Mouse (Mus musculus): ENCODE results near the gene Fam149b. TPM values are rescaled to one million over a fixed set of nuclear protein-coding genes. Genes with fewer than 3 reads are reported as not detected.

Gene Fam149b
- total RNA-seq, 1 experiment from 2014 or later, result 14.5 TPM

GRCm38 (mm10) chr14:20379753-20380430, 31.9 kb downstream of the Fam149b start:
- ATAC-seq (replicated peaks; ENCODE audit: insufficient number of reproducible peaks, low FRiP score, low TSS enrichment, poor library complexity, severe bottlenecking), result peak; percentile 18; the same call in 1 of the 2 replicates

DNA sequence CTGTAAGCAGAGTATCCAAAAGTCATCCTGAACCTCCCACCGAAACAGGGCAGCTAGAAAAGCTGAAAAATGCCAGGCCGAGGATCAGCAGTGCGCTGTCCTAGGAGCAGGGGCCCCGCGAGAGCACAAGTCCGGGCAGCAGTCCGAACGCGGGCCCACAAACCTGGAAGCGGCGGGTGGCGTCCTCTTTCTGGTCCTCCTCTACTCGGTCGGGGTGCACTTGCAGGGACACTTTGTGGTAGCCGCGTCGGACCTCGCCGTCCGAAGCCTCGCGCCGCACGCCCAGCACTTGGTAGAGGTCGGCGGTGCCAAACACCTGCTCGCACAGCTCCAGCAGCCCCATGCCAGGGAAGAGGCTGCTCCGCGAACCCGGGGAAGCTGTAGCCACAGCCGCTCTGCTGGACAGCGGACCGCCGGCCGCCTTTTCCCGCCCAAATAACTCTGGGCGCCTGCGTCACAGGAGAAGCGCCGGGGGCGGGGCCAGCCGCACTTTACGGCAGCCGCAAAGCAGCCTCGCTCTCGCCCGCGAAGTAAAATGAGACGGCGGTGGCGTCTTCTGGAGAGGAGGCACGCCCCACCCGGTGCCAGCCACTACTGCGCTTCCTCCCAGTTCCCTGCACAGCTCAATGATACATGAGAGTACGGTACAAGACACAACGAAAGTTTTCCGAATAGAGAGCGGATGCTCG, 40.6 kb downstream of the Fam149b start, which contains the start of gene Dnajc9:
Dnajc9 (minus strand) TSS at position 470 of the 689 bp plus-strand sequence.
- peak; percentile 83 for ATAC-seq (replicated peaks; ENCODE audit: insufficient number of reproducible peaks, low FRiP score, low TSS enrichment, poor library complexity, severe bottlenecking)

DNA sequence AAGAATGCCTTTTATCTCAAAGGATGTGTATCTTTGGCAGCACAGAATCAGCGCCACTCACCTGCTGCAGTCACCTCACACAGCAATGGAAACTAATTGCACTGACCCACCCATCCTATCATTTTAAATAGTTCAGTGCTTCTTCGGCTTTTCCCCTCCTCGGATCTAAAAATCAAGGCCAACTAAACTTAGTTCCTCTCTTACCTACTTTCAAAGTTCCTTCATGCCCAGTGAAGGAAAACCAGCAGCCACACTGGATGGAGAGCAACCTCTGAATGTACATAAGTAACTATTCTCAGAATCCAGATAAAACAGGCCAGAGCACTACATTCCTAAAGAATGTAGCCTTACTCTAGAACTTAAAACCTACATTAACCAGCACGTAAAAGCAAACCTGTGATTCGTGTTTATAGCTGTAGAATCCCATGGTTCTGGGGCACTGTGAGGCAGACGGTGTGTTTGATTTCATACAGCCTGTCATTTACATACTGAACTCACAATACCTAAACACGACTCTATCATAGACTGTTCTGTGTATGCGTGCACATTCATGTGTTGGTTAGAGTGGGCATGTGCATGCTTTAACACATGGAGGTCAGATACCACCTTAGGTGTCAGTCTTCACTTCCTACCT, 41.6 kb downstream of the Fam149b start:
- ATAC-seq (replicated peaks; ENCODE audit: insufficient number of reproducible peaks, low FRiP score, low TSS enrichment, poor library complexity, severe bottlenecking), result no peak

- no peak for ATAC-seq (replicated peaks; ENCODE audit: insufficient number of reproducible peaks, low FRiP score, low TSS enrichment, poor library complexity, severe bottlenecking)
These were observed 44.4 kb downstream of the Fam149b start for GRCm38 (mm10) chr14:20392326-20392725.

DNA sequence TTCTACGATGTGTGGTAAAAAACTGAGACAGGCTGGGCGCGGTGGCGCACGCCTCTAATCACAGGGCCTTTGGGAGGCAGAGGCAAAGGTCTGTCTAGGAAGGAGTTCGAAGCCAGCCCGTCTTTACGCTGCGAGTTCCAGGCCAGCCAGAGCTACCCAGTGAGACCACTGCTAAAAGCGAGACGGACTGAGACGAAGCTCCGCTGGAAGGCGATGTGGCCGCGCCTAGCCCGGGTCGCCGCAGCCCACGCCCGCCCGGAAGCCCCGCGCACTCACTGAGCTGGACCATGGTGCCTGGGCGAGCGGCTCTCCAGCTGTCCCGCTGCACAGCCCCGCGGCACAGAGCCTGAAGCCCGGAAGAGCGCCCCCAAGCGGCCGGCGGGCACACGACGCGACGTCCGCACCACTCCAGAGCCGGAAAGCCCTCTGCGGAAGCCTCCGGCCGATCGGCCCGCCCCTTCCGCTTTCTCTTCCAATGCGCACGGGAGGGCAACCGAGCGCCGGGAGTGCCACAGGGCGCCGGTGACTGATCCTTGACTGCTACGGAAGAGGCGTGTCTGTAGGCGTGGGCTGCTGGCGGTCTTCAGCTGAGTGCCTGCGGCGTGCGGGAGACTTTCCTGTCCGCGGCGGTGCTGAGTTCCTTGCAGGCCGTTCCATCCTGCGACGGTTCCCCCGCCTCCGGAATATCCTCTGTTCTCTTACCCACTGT, 45.4 kb downstream of the Fam149b start, which contains the start of gene Mrps16:
Mrps16 (minus strand) TSS at position 430 of the 709 bp plus-strand sequence.
- peak; percentile 92 for ATAC-seq (replicated peaks; ENCODE audit: insufficient number of reproducible peaks, low FRiP score, low TSS enrichment, poor library complexity, severe bottlenecking)

GRCm38 (mm10) chr14:20397220-20397619, 49.3 kb downstream of the Fam149b start:
- no peak for ATAC-seq (replicated peaks; ENCODE audit: insufficient number of reproducible peaks, low FRiP score, low TSS enrichment, poor library complexity, severe bottlenecking)

DNA sequence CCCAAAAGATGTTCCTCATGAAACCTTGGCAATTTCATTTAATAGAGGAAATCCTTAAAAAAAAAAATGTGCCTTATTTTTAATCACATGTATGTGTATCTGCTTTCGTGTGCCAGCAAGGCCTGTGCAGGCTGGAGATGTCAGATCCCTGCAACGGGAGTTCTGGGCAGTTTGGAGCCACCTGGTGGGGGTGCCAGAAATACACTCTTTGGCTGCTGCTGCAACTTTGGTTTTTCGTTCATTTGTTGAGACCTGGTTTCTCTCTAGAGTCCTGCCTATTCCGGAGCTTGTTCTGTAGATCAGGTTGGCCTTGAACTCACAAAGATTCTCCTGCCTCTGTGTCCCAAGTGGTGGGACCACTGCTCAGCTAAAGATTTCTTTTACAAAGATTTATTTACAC, 50.9 kb downstream of the Fam149b start:
- no peak for ATAC-seq (replicated peaks; ENCODE audit: insufficient number of reproducible peaks, low FRiP score, low TSS enrichment, poor library complexity, severe bottlenecking)

DNA sequence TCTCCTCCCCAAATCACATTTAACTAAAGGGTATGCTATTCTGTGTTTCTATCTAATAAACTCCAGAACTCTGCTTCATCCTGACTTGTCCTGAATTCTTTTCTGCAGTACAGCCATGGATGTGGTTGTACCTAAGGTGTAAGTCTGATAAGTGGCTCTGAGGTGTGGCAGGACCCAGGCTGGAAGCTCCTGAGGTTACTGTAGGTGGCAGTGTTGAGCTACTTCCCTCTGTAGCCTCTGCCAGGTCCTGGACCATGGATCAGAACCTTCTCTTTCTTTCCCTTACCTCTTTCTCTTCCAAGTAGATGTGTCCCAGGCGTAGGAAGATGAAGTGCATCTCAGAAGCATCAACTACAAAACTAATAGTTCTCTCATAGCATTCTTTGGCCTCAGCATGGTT, 52.1 kb downstream of the Fam149b start:
- ATAC-seq (replicated peaks; ENCODE audit: insufficient number of reproducible peaks, low FRiP score, low TSS enrichment, poor library complexity, severe bottlenecking), result peak; percentile 70; the same call in 1 of the 2 replicates

DNA sequence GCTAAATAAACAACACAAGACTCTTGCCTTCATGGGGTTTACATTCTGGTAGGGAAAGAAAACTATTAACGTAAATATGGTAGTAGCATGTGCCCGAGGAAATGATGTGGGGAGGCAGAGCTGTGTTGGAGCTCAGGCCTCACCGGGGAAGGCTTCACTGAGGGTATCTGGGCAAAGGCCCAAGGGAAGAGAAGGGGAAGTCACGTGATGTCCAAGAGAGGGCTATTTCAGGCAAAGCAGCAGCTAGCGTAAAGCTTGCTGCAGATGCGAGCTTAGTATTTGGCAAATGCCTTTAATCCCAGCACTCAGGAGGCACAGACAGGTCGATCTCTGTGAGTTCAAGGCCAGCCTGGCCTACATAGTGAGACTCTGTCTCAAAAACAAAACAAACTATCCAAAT, 74.3 kb downstream of the Fam149b start:
- ATAC-seq (replicated peaks; ENCODE audit: insufficient number of reproducible peaks, low FRiP score, low TSS enrichment, poor library complexity, severe bottlenecking), result no peak

DNA sequence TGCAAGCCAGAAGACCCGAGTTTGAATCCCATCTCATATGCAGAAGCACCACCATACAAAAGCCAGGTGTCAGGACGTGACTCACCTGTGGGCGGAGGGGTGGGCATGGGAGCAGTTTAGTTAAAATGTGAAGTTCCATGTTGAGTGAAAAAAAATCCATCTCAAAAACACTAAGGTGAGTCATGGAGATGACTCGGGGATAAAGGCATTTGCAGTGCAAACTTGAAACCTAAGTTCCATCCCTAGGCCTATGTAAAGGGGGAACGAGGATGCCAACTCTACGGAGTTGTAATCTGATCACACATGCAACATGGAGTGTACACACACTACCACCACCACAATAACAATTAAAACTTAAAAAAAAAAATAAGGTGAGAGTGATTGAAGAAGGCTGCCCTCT, 75.1 kb downstream of the Fam149b start:
- ATAC-seq (replicated peaks; ENCODE audit: insufficient number of reproducible peaks, low FRiP score, low TSS enrichment, poor library complexity, severe bottlenecking), result no peak

DNA sequence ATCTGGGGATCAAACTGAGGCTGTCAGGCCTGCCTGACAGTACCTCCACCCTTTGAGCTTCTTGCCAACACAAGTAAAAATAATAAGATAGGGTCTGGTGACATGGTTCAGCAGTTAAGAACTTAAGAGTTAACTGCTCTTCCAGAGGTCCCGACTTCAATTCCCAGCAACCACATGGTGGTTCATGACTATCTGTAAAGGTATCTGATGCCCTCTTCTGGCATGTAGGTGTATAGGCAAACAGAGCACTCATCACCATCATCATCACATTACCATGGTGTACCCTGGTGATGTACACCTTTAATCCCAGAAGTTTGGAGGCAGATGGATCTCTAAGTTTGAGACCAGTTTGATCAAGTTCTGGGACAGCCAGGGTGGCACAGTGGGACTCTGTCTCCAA, 80.6 kb downstream of the Fam149b start:
- no peak for ATAC-seq (replicated peaks; ENCODE audit: insufficient number of reproducible peaks, low FRiP score, low TSS enrichment, poor library complexity, severe bottlenecking)

DNA sequence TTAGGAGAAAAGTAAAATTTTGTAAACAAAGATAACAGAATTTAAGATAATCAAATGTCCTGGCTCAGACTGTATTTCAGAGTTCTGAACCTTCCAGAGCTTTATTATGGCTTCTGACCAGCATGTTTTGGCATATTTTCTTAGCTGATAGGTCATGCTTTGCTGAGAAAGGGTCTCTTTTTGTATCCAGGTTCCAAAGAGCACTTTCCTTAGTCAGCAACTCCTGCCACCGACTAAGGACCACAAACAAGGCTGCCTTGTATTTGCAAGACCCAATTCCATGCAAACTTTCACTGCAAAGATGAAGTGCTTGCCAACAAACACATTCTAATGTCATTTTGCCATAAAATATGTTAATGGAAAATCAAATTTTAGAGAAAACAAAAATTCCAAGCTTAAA, 81.9 kb downstream of the Fam149b start:
- ATAC-seq (replicated peaks; ENCODE audit: insufficient number of reproducible peaks, low FRiP score, low TSS enrichment, poor library complexity, severe bottlenecking), result no peak

DNA sequence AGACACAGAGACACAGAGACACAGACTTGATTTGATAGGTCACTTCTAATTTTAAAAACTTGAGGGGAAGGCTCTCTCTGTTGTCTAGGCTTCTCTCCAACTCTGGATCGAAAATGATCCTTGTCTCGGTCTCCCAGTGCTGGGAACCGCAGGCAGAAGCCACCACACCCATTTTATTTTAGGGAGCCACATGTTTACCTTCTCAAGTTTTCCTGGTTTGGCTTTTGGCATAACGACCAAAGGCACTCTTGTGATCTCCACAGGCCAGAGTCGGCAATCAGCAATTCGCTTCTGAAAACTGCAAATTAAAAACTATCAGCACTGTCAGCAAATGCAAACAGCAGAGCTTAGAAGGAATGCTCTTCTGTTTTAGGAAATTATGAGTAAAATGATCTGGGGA, 83.8 kb downstream of the Fam149b start:
- no peak for ATAC-seq (replicated peaks; ENCODE audit: insufficient number of reproducible peaks, low FRiP score, low TSS enrichment, poor library complexity, severe bottlenecking)

GRCm38 (mm10) chr14:20432420-20432819, 84.5 kb downstream of the Fam149b start:
- ATAC-seq (replicated peaks; ENCODE audit: insufficient number of reproducible peaks, low FRiP score, low TSS enrichment, poor library complexity, severe bottlenecking), result no peak

Other genes with a start within 250 kb of the Fam149b start
- 1.8 to 5.9 TPM (median 3.9 TPM) in 3 replicates for gene Saysd1, start 209.6 kb upstream of the Fam149b start, total RNA-seq (2017)
- gene Kcnk5, start 166.4 kb upstream of the Fam149b start, total RNA-seq (2017), result 0.67 to 21.9 TPM (median 2.6 TPM) in 3 replicates
- not detected in 3 replicates for gene Kcnk16, start 79.0 kb upstream of the Fam149b start, total RNA-seq (2017)
- gene Nudt13, start 53.5 kb upstream of the Fam149b start, total RNA-seq (2017), result 14.6 to 42.4 TPM (median 23.3 TPM) in 3 replicates
- gene Ecd, start within 50 bp of the Fam149b start, total RNA-seq (2017), result 30.8 to 39.0 TPM (median 37.4 TPM) in 3 replicates
- 58.2 to 124 TPM (median 61.8 TPM) in 3 replicates for gene Dnajc9, start 40.7 kb downstream of the Fam149b start, total RNA-seq (2017)
- gene Mrps16, start 45.5 kb downstream of the Fam149b start, total RNA-seq (2017), result 24.2 to 43.4 TPM (median 27.0 TPM) in 3 replicates
- gene Cfap70, start 104.1 kb downstream of the Fam149b start, total RNA-seq (2017), result not detected in 3 replicates
- 70.7 to 97.0 TPM (median 87.2 TPM) in 3 replicates for gene Anxa7, start 132.0 kb downstream of the Fam149b start, total RNA-seq (2017)
- 0.43 to 1.9 TPM in 2 of 3 replicates, not detected in the other for gene Mss51, start 148.7 kb downstream of the Fam149b start, total RNA-seq (2017)
- gene Ppp3cb, start 198.4 kb downstream of the Fam149b start, total RNA-seq (2017), result 41.3 to 101 TPM (median 45.1 TPM) in 3 replicates